Mouse (Mus musculus) left cerebral cortex, postnatal 25 days (tissue): ENCODE measurements around the gene Clcf1. TPM values are rescaled to one million over a fixed set of nuclear protein-coding genes. Genes with fewer than 3 reads are reported as not detected.

Source experiments
- DNase-seq, 2 experiments: peaks; one replicate each; pipeline ENCODE4 v3.0.0; 2022; ENCODE audit warnings: low spot score in 2 of 2, mixed read lengths in 1 of 2
- intact Hi-C: fragments of 180-260 bp; cut with DNase I; formaldehyde crosslinking; loops from one replicate; pipeline ENCODE4 v1.15.1; 2025
- total RNA-seq, 2 experiments: library from RNA; stranded (reverse); gene quantifications; 2 replicates each; pipeline ENCODE4 v1.2.3; 2021

Gene Clcf1
- total RNA-seq: 1 to 10 TPM in 1 of 2 experiments, under 1 TPM in 1; 0.96 to 1.2 TPM

DNA sequence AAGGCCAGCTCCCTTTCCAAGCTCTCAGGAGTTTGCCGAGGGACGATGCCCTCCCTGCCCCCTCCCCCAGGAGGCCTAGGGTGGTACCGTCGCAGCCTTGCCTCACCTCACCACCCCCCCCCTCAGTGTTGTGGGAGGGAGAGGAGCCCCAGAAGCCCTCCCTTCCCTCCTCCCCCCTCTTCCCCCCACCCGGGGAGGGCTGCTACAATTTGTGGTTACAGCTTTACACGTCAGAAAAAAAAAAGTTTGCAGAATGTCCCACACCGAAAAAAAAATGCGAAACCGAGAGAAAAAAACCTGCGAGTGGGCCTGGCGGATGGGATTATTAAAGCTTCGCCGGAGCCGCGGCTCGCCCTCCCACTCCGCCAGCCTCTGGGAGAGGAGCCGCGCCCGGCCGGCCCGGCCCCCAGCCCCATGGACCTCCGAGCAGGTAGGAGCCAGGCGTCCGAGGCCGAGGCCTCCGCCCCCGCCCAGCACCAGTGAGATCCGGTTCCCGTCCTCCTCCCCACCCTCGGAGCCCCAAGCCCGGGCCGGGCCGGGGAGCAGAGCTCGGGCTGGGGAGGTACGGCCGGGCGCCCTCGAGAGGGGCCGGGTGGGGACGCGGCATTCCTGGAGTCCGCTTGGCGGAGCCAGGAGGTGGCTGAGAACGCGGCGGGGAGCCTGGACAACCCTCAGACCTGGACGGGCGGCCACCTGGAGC lies at the start of gene Clcf1, which contains the start of gene AC109138.7:
TSS of gene Clcf1 (plus strand) at position 168 of the 700 bp plus-strand sequence.
TSS of gene AC109138.7 (plus strand) at position 287 of the 700 bp plus-strand sequence.
- intact Hi-C loops: no loop called here
- DNase-seq: no peak

GRCm38 (mm10) chr19:4164721-4165120 lies 49.3 kb upstream of the Clcf1 start:
- no peak for DNase-seq
- intact Hi-C loops: no loop called here

GRCm38 (mm10) chr19:4166678-4167476 lies 47.2 kb upstream of the Clcf1 start:
- intact Hi-C loops: no loop called here
- no peak for DNase-seq

DNA sequence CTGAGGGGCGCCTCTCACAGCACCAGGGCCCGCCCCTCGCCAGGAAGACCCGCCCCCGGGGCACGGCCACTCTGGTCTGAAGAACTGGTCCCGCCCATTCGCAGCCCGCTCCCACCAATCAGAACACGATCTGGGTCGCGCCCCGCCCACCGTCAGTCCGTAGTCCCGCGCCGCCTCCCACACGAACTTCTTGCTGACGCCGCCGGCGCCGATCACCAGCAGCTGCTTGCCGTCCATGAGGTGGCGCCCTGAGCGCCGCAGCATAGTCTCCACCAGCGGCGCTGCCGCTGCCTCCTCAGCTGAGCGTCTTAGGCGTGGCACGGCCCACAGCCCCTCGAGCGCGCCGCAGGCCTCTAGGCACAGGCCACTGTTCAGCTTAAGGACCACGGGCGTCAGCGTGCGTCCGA lies 44.7 kb upstream of the Clcf1 start:
- DNase-seq: peak; percentile 99 to 100
- intact Hi-C loops: loop anchor here (1.0 to 2.0 kb wide), 2 partner anchors 23 to 59 kb away; partner anchors contain the start of gene Ppp1ca

DNA sequence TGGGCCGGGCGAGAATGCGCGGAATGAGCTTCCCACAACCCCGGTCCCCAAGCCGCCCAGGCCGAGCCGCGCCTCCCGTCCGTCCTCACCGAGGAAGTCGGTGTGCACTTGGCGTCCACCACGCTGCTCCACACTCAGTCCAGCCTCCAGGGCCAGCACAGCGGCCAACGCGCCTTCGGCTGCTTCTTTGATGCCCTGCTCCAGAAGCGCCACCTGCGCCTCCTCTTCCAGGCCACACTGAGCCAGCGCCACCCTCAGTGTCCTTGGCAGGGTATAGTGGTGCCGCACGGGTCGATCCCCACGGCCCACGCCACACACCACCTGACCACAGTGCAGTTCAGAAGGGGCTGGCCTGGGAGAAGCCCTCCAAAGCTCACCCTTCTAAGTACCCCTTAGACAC lies 44.2 kb upstream of the Clcf1 start:
- intact Hi-C loops: loop anchor here (1.0 to 2.0 kb wide), 2 partner anchors 23 to 58 kb away; partner anchors contain the start of gene Ppp1ca
- DNase-seq: no peak

GRCm38 (mm10) chr19:4170723-4171392 lies 43.2 kb upstream of the Clcf1 start:
- intact Hi-C loops: no loop called here
- DNase-seq: no peak

- DNase-seq: no peak
- intact Hi-C loops: no loop called here
Observed at GRCm38 (mm10) chr19:4171393-4172290, 42.4 kb upstream of the Clcf1 start.

GRCm38 (mm10) chr19:4172925-4173324 lies 41.1 kb upstream of the Clcf1 start:
- DNase-seq: no peak
- intact Hi-C loops: no loop called here

GRCm38 (mm10) chr19:4175368-4175947 lies 38.6 kb upstream of the Clcf1 start, which contains the start of gene Carns1:
Gene Carns1, minus strand, starts transcription at chr19:4175479.
- peak in 1 of 2 experiments; percentile 51 for DNase-seq
- intact Hi-C loops: no loop called here

- intact Hi-C loops: no loop called here
- DNase-seq: no peak
Observed at GRCm38 (mm10) chr19:4180411-4180810, 33.6 kb upstream of the Clcf1 start.

- intact Hi-C loops: no loop called here
- DNase-seq: peak; percentile 80 to 94
Observed at GRCm38 (mm10) chr19:4181892-4182291, 32.1 kb upstream of the Clcf1 start.

DNA sequence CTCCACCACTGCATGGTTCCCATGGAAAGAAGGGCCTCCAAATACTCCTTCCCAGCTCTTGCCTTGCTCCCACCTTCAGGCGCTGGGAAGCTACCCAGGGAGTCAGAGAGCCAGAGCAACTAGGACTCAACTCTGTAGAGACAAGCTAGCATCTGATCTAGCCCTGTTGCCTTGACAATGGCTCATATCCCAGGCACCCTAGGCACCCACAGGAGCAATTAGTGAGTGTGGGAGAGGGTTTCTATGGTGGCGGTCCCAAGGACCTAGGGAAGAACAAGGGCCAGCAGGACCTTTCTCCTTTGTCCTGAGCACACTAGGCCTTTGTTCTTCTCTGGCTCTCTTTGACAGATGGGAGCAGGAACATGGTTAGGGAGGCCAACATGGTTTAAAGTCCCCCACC lies 30.3 kb upstream of the Clcf1 start:
- DNase-seq: no peak
- intact Hi-C loops: no loop called here

DNA sequence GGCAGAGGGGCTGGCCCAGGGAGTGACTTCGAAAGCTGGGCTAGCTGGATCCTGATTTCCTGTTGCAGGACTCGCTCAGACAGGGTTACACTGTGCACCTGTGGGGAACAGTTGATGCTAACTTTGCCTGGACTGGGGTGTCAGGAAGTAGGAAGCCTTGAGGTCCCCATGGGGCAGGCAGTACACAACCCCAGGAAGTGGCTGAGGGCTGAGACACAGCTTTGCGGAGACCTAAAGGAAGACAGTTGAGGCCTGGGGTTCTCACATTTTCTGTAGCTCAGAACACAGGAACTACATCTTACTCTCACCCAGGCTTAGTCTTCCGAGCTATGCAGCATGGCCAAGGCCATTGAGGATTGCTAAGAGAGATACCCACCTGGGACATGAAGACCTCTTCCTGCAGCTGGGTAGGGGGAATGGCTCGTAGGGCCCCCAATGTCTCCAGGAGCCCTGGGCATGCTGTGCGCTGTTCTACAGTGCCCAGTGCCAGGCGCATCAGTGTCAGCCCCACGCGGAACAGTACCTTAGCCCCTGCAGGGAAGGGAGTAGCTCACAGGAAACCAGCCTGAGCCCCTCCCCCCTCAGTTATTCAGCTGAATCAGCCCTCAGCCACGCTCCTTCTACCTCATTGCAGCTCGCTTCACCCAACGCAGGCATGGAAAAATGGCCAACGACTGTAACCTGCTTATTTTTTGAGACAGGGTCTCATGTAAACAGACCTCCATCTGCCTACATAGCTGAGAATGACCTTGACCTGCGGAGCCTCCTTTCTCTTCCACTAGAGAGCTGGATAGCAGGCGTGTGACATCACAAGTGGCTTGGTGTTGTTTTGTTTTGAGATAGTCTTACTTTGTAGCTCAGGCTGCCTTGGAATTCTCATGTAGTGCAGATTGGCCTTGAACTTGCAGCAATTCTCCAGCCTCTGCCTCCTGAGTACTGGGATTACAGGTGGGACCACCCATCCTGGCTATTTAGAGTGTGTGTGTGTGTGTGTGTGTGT lies 28.8 kb upstream of the Clcf1 start:
- no peak for DNase-seq
- intact Hi-C loops: no loop called here

DNA sequence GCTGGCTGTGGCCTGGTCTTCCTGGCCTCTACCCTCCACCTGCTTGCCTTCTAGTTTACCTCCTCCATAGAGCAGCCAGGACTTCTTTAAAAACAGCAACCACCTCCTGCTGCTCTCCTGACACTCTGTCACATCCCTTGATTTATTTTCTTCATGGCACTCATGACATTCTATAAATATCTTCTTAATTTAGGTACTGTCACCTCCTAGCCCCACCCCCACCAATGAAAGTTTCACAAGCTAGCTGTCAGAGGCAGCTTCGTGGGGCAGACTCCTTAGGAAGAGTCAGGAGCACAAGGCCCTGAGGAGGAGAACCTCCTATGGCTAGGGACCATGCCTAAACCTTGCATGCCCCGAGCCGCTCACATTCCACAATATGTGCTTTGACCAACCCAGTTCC lies 26.7 kb upstream of the Clcf1 start:
- no peak for DNase-seq
- intact Hi-C loops: no loop called here

DNA sequence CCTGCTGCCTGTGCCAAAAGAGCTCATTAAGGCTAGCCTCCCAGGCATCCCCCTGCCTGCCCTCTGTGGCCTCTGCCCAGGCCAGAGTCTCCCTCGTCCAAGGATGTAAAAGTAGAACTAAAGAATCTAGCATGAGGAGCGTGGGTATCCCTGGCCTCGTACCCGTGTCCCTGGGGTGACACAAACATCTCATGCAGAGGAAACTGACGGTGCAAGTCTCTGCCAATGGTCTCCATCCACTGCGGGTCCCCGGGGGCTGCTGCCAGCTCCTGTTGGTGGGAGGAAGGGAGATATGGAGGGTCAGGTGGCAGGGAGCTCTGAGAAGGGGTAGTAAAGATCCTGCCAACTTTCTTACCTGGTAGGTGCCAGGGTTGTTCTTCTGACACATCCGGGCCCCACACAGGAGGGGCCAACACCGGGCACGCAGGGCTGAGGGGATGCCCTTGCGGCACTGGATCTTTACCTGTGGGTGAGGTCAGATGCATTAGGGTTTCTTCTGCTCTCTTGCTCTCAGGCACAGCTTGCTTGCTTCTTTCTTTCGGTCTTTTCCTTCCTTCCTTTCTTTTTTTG lies 24.9 kb upstream of the Clcf1 start:
- intact Hi-C loops: no loop called here
- no peak for DNase-seq

DNA sequence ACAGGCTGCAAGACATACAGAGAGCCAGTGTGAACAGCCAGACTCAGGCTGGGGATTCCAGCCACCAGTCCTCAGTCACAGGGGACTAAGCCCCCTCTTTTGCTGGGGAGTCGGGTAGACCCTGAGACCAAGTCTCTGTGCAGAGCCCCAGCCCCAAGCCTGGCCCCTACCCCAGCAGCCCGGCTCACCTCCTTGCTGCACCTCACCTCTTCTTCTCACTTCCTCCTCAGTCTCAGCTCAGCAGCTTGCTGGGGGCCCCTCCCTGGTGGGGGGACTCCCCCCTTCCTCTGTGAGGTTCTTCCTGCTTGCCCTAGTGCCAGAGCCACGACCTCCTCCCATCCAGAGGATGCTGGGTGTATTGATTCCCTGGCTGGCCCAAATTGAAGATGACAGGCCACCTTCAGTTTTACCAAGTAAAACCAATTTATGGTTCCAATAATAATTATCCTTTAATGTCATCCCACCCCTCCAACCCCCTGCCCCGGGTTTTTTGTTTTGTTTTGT lies 23.2 kb upstream of the Clcf1 start, which contains the start of gene Tbc1d10c:
TSS of gene Tbc1d10c (minus strand) at position 454 of the 504 bp plus-strand sequence.
- DNase-seq: no peak
- intact Hi-C loops: no loop called here
